Mouse (Mus musculus) testis, adult 2 months (tissue): ENCODE measurements around the gene Nmd3.

ENCODE experiments used
- CTCF ChIP-seq: fragments of 200-500 bp; IDR thresholded peaks from 2 replicates; pipeline ENCODE4 v1.5.1; 2012; ENCODE audit warnings: low read depth, mild to moderate bottlenecking, inconsistent platforms, low read length, moderate library complexity; ENCODE audit not compliant: control insufficient read depth, insufficient read depth, insufficient replicate concordance
- POLR2A ChIP-seq: fragments of 200-500 bp; IDR thresholded peaks from 2 replicates; pipeline ENCODE4 v1.6.1; 2012; ENCODE audit warnings: low read depth, mild to moderate bottlenecking, inconsistent platforms, low read length, moderate library complexity; ENCODE audit not compliant: control insufficient read depth

DNA sequence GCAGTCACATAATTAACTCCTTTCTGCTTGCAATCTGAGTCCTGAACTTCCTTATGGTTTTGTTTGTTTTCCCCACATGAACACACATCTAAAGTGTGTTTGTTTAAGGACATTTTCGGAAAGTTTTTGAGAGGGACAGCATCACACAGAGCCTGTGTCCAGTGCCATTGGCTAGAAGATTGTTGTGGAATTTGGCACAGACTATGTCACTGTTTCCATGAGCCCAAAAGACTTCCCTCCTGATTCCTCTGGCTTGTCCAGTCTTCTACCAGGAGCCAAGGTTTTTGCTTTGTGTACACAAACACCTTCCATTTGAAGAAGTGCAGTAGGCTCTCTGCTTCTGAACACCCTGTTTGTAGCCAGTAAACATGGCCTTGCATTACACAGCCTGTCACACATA lies 32.0 kb upstream of the Nmd3 start:
- TF ChIP-seq CTCF (no peak), POLR2A (no peak)
